Mouse (Mus musculus) hindbrain, embryonic 16.5 days (tissue): ENCODE measurements at regions not wholly inside any gene's neighbourhood (a gene's known extent, or its start where the extent isn't known, plus 50 kb on each side); places are given as distances from the start of the nearest gene placed in this dataset.
"Not testable (repeated sequence)": the region's sequence is repeated elsewhere in the genome, so short reads cannot be mapped to it uniquely, and the experiment has no call there.

ENCODE experiments used
- ATAC-seq: fragments of 200-750 bp; cut with Nextera tagmentation; 2 replicates; pipeline ENCODE4 v1.8.0; 2017; ENCODE audit warnings: moderate TSS enrichment, moderate library complexity
- H3K27ac ChIP-seq: fragments of 300-500 bp; sonication (generic); 2 replicates; pipeline ENCODE4 v1.5.1; 2014; ENCODE audit warnings: low read depth, mild to moderate bottlenecking, control low read depth, low read length, moderate library complexity
- H3K27me3 ChIP-seq: fragments of 300-500 bp; sonication (generic); replicated peaks from 2 replicates; pipeline ENCODE4 v1.6.1; 2014; ENCODE audit warnings: low read length; ENCODE audit not compliant: control insufficient read depth, insufficient read depth
- H3K36me3 ChIP-seq: fragments of 300-500 bp; sonication (generic); 2 replicates; pipeline ENCODE4 v1.6.1; 2014; ENCODE audit warnings: mild to moderate bottlenecking, low read length, moderate library complexity, mixed read lengths; ENCODE audit not compliant: control insufficient read depth, insufficient read depth
- H3K4me1 ChIP-seq: fragments of 300-500 bp; sonication (generic); 2 replicates; pipeline ENCODE4 v1.6.1; 2014; ENCODE audit warnings: low read depth, low read length; ENCODE audit not compliant: control insufficient read depth, insufficient read depth
- H3K4me2 ChIP-seq: fragments of 300-500 bp; sonication (generic); 2 replicates; pipeline ENCODE4 v1.6.1; 2014; ENCODE audit warnings: mild to moderate bottlenecking, low read length, control low read depth, moderate library complexity
- H3K4me3 ChIP-seq: fragments of 300-500 bp; sonication (generic); 2 replicates; pipeline ENCODE4 v1.5.1; 2014; ENCODE audit warnings: mild to moderate bottlenecking, low read length, control low read depth, moderate library complexity
- H3K9ac ChIP-seq: fragments of 300-500 bp; sonication (generic); 2 replicates; pipeline ENCODE4 v1.6.1; 2014; ENCODE audit warnings: low read depth, mild to moderate bottlenecking, control low read depth, low read length, moderate library complexity
- H3K9me3 ChIP-seq: fragments of 300-500 bp; sonication (generic); 2 replicates; pipeline ENCODE4 v1.6.1; 2014; ENCODE audit warnings: mild to moderate bottlenecking, low read length, moderate library complexity; ENCODE audit not compliant: control insufficient read depth
- WGBS: fragments of 180-500 bp; shearing (Covaris S2); extraction: QIAGEN DNeasy Blood & Tissue Kit; methylation state at CpG from one replicate; pipeline ENCODE4 v1.1.7; 2014; 5-methylcytosine and 5-hydroxymethylcytosine counted together

DNA sequence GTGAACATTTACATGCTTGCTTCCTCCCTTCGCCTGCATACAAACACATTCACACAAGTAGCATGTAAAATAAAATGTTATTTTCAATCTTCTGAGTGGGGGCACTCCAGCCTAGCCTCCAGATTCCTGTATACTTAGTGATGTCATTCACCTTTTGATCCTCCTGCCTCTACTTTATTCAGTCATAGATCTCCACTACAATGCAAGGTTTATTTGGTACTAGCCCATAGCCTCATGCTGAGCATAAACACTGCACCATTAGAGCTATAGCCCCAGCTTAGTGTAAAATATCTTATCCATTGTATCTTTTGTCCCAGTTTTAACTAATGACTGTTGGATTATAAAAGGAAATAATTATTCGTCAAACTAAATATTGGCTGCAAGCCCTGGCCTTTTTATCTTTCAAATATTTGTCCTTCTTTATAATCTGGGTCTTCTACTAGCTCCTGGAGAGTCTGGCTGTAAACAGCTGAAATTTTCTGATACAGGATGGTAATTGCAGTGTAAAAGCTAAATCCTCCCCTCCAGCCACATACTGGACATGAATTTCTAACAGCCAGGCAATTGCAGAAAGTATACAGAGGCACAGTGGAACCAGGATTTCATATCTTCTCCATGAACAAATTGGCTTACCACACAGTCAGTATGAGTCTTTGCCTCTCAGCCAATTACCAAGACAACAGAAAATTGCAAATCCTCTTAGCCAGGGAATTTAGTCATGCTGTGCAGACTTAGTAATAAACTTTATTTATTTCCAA, 853.5 kb downstream of the Tbl1xr1 start:
- H3K9ac ChIP-seq: no peak overlapping the region
- H3K27me3 ChIP-seq: no peaks in the 10 kb centered on the region
- H3K9me3 ChIP-seq: no peaks in the 10 kb centered on the region
- WGBS: 80% methylated on average over 2 of the region's 2 CpGs
- H3K4me3 ChIP-seq: no peak overlapping the region
- H3K36me3 ChIP-seq: no peaks in the 10 kb centered on the region
- no peak overlapping the region for H3K4me2 ChIP-seq
- H3K27ac ChIP-seq: no peak overlapping the region
- no peaks in the 10 kb centered on the region for H3K4me1 ChIP-seq
- peak; percentile 72 for ATAC-seq

- not testable (repeated sequence) for H3K4me2 ChIP-seq, ATAC-seq, H3K27ac ChIP-seq, H3K4me3 ChIP-seq, H3K27me3 ChIP-seq, H3K9ac ChIP-seq, H3K4me1 ChIP-seq, H3K9me3 ChIP-seq, H3K36me3 ChIP-seq
- 81% methylated on average over 4 of the region's 4 CpGs for WGBS
Observed at GRCm38 (mm10) chr3:22945646-22946045, 869.2 kb downstream of the Tbl1xr1 start.

DNA sequence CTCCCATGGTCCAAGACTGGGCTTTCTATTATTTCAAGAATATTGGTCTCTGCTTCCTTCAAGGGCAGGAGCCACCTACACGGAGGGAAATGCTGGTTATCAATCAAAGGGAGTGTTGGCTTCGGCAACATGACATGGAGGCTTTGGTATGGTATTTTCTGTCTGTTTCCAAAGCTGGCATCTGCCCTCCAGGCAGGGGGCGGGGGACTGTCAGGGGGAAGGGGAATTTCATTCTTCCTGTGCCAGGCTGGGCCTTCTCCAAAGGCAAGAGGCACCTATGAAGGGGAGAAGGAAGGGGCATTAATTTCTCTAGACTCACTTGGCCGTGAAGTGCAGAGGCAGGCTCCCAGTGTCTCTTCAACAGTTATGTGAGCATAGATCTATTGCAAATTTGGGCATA, 870.7 kb downstream of the Tbl1xr1 start:
- no peaks in the 10 kb centered on the region; the same call in 1 of the 2 replicates for H3K4me1 ChIP-seq
- H3K27me3 ChIP-seq: no peaks in the 10 kb centered on the region
- no peak overlapping the region for H3K27ac ChIP-seq
- no peaks in the 10 kb centered on the region for H3K9me3 ChIP-seq
- ATAC-seq: no peak
- no peak overlapping the region for H3K9ac ChIP-seq
- H3K4me2 ChIP-seq: no peak overlapping the region
- H3K4me3 ChIP-seq: no peak overlapping the region
- WGBS: 74% methylated on average over 4 of the region's 4 CpGs
- H3K36me3 ChIP-seq: no peaks in the 10 kb centered on the region

- no peaks in the 10 kb centered on the region for H3K27me3 ChIP-seq
- no peak overlapping the region for H3K27ac ChIP-seq
- H3K36me3 ChIP-seq: no peaks in the 10 kb centered on the region
- no peaks in the 10 kb centered on the region for H3K9me3 ChIP-seq
- WGBS: 64% methylated on average over 5 of the region's 5 CpGs
- H3K9ac ChIP-seq: no peak overlapping the region
- no peak overlapping the region for H3K4me2 ChIP-seq
- no peak overlapping the region for H3K4me3 ChIP-seq
- peak; percentile 37; the same call in 1 of the 2 replicates for ATAC-seq
- no peaks in the 10 kb centered on the region; the same call in 1 of the 2 replicates for H3K4me1 ChIP-seq
Observed at GRCm38 (mm10) chr3:22948168-22948768, 871.8 kb downstream of the Tbl1xr1 start.

DNA sequence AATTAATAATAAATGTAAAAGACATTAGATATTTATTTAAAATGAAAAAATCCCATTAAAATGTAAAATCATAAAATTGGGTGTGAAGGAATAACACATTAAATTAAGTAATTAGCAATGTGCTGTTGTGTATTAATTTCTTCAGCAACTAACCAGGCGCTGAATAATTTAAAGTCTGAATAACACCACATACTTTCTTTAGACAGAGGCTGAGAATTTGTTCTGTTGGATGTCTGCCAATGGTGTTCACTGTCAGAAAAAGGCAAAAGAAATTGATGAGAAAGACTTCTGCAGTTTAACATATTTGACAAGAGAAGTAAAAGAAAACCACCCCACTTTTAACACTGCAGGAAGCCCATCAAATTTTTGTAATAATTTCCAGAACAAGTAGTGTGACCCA, 881.0 kb downstream of the Tbl1xr1 start:
- WGBS: 36% methylated on average over 1 of the region's 1 CpGs
- H3K4me2 ChIP-seq: no peak overlapping the region
- H3K27me3 ChIP-seq: no peaks in the 10 kb centered on the region
- ATAC-seq: no peak
- H3K4me1 ChIP-seq: no peaks in the 10 kb centered on the region
- no peak overlapping the region for H3K9ac ChIP-seq
- no peaks in the 10 kb centered on the region for H3K9me3 ChIP-seq
- H3K4me3 ChIP-seq: no peak overlapping the region
- no peak overlapping the region for H3K27ac ChIP-seq
- no peaks in the 10 kb centered on the region for H3K36me3 ChIP-seq

GRCm38 (mm10) chr3:22972681-22973080, 896.2 kb downstream of the Tbl1xr1 start:
- Histone ChIP-seq H3K4me3 (no peak overlapping the region), H3K4me2 (no peak overlapping the region), H3K36me3 (no peaks in the 10 kb centered on the region), H3K27me3 (no peaks in the 10 kb centered on the region), H3K4me1 (no peaks in the 10 kb centered on the region), H3K9ac (no peak overlapping the region), H3K27ac (no peak overlapping the region), H3K9me3 (no peaks in the 10 kb centered on the region)
- WGBS: 88% methylated on average over 1 of the region's 1 CpGs
- no peak for ATAC-seq

DNA sequence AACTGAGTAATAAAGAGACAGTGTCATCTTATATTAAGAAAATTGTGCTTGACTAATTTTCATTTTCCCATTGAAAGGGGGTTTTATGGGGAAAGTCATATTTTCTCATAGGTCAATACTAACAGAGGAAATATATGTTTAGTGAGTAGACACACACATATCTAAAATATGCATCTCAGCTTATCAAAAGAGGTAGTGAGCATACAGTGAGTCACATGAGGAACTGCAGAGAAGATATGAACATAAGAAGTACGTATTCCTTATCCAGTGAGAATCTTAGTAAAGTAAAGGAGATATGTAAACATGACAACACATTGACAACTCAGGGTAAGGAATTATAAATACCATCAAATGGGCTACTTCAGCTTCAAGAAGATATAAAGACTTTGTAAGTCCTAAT, 900.3 kb downstream of the Tbl1xr1 start:
- no peak overlapping the region for H3K4me2 ChIP-seq
- H3K9ac ChIP-seq: no peak overlapping the region
- H3K27me3 ChIP-seq: no peaks in the 10 kb centered on the region
- ATAC-seq: no peak
- no peak overlapping the region for H3K4me3 ChIP-seq
- 84% methylated on average over 1 of the region's 1 CpGs for WGBS
- H3K27ac ChIP-seq: no peak overlapping the region
- no peaks in the 10 kb centered on the region for H3K9me3 ChIP-seq
- no peaks in the 10 kb centered on the region for H3K36me3 ChIP-seq
- no peaks in the 10 kb centered on the region for H3K4me1 ChIP-seq

- 93% methylated on average over 1 of the region's 1 CpGs for WGBS
Observed at GRCm38 (mm10) chr3:22979896-22980890, 903.7 kb downstream of the Tbl1xr1 start.

GRCm38 (mm10) chr3:22982430-22982829, 906.0 kb downstream of the Tbl1xr1 start:
- H3K4me3 ChIP-seq: no peak overlapping the region
- H3K9ac ChIP-seq: no peak overlapping the region
- H3K4me1 ChIP-seq: no peaks in the 10 kb centered on the region
- H3K27me3 ChIP-seq: no peaks in the 10 kb centered on the region
- no peak overlapping the region for H3K27ac ChIP-seq
- ATAC-seq: no peak
- H3K36me3 ChIP-seq: no peaks in the 10 kb centered on the region
- H3K9me3 ChIP-seq: no peaks in the 10 kb centered on the region
- H3K4me2 ChIP-seq: no peak overlapping the region

More at GRCm38 (mm10) chr3:22979896-22980890, 903.7 kb downstream of the Tbl1xr1 start:
- Histone ChIP-seq H3K36me3 (no peaks in the 10 kb centered on the region), H3K27ac (no peak overlapping the region), H3K4me3 (no peak overlapping the region), H3K9me3 (no peaks in the 10 kb centered on the region), H3K4me1 (no peaks in the 10 kb centered on the region), H3K27me3 (no peaks in the 10 kb centered on the region), H3K4me2 (no peak overlapping the region), H3K9ac (no peak overlapping the region)
- no peak for ATAC-seq
